ENCODE assay signal across 28 mouse cellular contexts in the genomic region with DNA sequence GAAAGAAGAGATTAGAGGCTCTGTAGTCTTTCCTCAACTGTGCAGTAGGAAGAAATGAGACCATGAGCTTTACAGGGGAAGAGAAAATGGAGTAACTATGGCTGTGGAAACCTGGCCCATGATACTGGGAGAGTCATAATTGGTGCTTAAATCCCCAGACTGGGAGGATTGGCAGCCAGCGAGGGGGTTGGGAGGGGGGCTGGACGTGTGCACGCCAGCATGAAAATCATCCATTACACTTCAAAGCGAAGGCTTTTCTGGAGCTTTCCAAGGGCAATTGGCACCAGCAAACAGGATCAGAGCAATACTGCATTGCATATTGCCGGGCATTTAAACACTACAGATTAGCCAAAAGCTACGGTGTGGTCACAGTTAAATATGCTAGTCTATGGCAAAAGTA.
DNase-seq lines count a peak whose midpoint lies in the region; ATAC-seq and TF ChIP-seq lines count a peak whose summit lies in the region.
"Had no signal": no experiment of that assay in that cellular context is flagged by ENCODE, and none has a peak within 500 bp of the region (broad histone marks: within the 10 kb centered on the region; RNA-seq: fewer than 3 reads in every experiment).

No protein-coding gene starts in this region.

- no peaks in the 10 kb centered on the region for H3K36me3 ChIP-seq in forebrain, embryonic 14.5 days (ENCODE audit: control insufficient read depth, insufficient read depth, low read length)
- no peaks in the 10 kb centered on the region for H3K36me3 ChIP-seq in forebrain, postnatal 0 days (ENCODE audit: insufficient read depth)
- no peaks in the 10 kb centered on the region for H3K36me3 ChIP-seq in hindbrain, postnatal 0 days (ENCODE audit: insufficient read depth, low read length)
- H3K36me3 ChIP-seq in hindbrain, embryonic 13.5 days: no peaks in the 10 kb centered on the region
- H3K36me3 ChIP-seq: embryonic facial prominence, embryonic 13.5 days; embryonic facial prominence, embryonic 15.5 days; forebrain, embryonic 10.5 days; forebrain, embryonic 12.5 days; G1E had no signal

- no peaks in the 10 kb centered on the region for H3K27me3 ChIP-seq in forebrain, embryonic 14.5 days (replicated peaks; ENCODE audit: control insufficient read depth, insufficient read depth, low read length)
- no peaks in the 10 kb centered on the region for H3K27me3 ChIP-seq in forebrain, postnatal 0 days (ENCODE audit: insufficient read depth, low read length)
- H3K27me3 ChIP-seq in hindbrain, postnatal 0 days (ENCODE audit: insufficient read depth, low read length): no peaks in the 10 kb centered on the region
- H3K27me3 ChIP-seq in hindbrain, embryonic 13.5 days: no peaks in the 10 kb centered on the region
- H3K27me3 ChIP-seq: CH12.LX; embryonic facial prominence, embryonic 13.5 days; embryonic facial prominence, embryonic 15.5 days; forebrain, embryonic 12.5 days; Patski had no signal

- no peak for ATAC-seq in forebrain, embryonic 14.5 days
- no peak for ATAC-seq in forebrain, postnatal 0 days
- ATAC-seq in hindbrain, postnatal 0 days: no peak
- ATAC-seq in hindbrain, embryonic 13.5 days (ENCODE audit: low FRiP score): no peak
- ATAC-seq: activated CD4-positive, CD25-positive, alpha-beta regulatory T cell, adult 4 months; CD4-positive, CD25-positive, alpha-beta regulatory T cell, adult 4 months; Patski had no signal

- intact Hi-C loops in heart, postnatal 36 days (cut with DNase I): no loop called here
- intact Hi-C loops in left cerebral cortex, postnatal 4 days (cut with DNase I): no loop called here
- intact Hi-C loops in left cerebral cortex, postnatal 10 days (cut with DNase I): no loop called here

- H3K4me1 ChIP-seq in forebrain, embryonic 14.5 days (ENCODE audit: control insufficient read depth, insufficient read depth, low read length): no peaks in the 10 kb centered on the region
- no peaks in the 10 kb centered on the region for H3K4me1 ChIP-seq in forebrain, postnatal 0 days (ENCODE audit: insufficient read depth)
- no peaks in the 10 kb centered on the region for H3K4me1 ChIP-seq in hindbrain, postnatal 0 days (ENCODE audit: insufficient read depth, low read length)
- H3K4me1 ChIP-seq in hindbrain, embryonic 13.5 days (replicated peaks): no peaks in the 10 kb centered on the region
- H3K4me1 ChIP-seq: embryonic facial prominence, embryonic 15.5 days; forebrain, embryonic 10.5 days; forebrain, embryonic 12.5 days had no signal

- H3K4me3 ChIP-seq in forebrain, embryonic 14.5 days (ENCODE audit: low read depth, low read length): no peak overlapping the region
- no peak overlapping the region for H3K4me3 ChIP-seq in forebrain, postnatal 0 days (ENCODE audit: low read depth, low read length)
- no peak overlapping the region for H3K4me3 ChIP-seq in hindbrain, postnatal 0 days (ENCODE audit: low read length)
- H3K4me3 ChIP-seq in hindbrain, embryonic 13.5 days: no peak overlapping the region
- H3K4me3 ChIP-seq: embryonic facial prominence, embryonic 13.5 days; embryonic facial prominence, embryonic 15.5 days; erythroblast, embryonic 14.5 days; forebrain, embryonic 10.5 days; forebrain, embryonic 12.5 days had no signal

- DNase-seq in forebrain, embryonic 14.5 days (ENCODE audit: low spot score): peak; percentile 44
- DNase-seq in forebrain, postnatal 0 days: no peak
- peak; percentile 59 for DNase-seq in heart, adult 11 months
- no peak for DNase-seq in heart, postnatal 36 days
- peak; percentile 21 for DNase-seq in hindbrain, postnatal 0 days (ENCODE audit: low spot score)
- peak; percentile 32 for DNase-seq in left cerebral cortex, postnatal 4 days
- no peak for DNase-seq in left cerebral cortex, postnatal 10 days (ENCODE audit: extremely low spot score in 1 of 2, low spot score in 2 of 2)
- DNase-seq: adrenal gland, adult 8-10 months; adrenal gland, postnatal 14 days; adrenal gland, postnatal 36 days; B cell, adult 2 months; cerebellum, adult 11 months; cerebellum, adult 18-20 months; cerebellum, adult 8-10 months; cerebellum, adult 9-11 months; cerebellum, postnatal 36 days; embryo, embryonic 11 days had no signal

- no peak overlapping the region for H3K9ac ChIP-seq in forebrain, embryonic 14.5 days (ENCODE audit: low read length)
- no peak overlapping the region for H3K9ac ChIP-seq in forebrain, postnatal 0 days
- H3K9ac ChIP-seq in hindbrain, postnatal 0 days (replicated peaks; ENCODE audit: low read length): no peak overlapping the region
- H3K9ac ChIP-seq in hindbrain, embryonic 13.5 days: no peak overlapping the region
- H3K9ac ChIP-seq: embryonic facial prominence, embryonic 13.5 days; embryonic facial prominence, embryonic 15.5 days; forebrain, embryonic 12.5 days had no signal

- no peak overlapping the region for H3K4me2 ChIP-seq in forebrain, embryonic 14.5 days (ENCODE audit: low read length)
- no peak overlapping the region for H3K4me2 ChIP-seq in forebrain, postnatal 0 days (ENCODE audit: low read depth)
- no peak overlapping the region for H3K4me2 ChIP-seq in hindbrain, postnatal 0 days (ENCODE audit: low read depth, low read length)
- H3K4me2 ChIP-seq in hindbrain, embryonic 13.5 days: no peak overlapping the region
- H3K4me2 ChIP-seq: embryonic facial prominence, embryonic 13.5 days; embryonic facial prominence, embryonic 15.5 days; forebrain, embryonic 12.5 days had no signal

- WGBS in forebrain, embryonic 14.5 days: 56% methylated on average over 6 of the region's 6 CpGs
- 52% methylated on average over 6 of the region's 6 CpGs for WGBS in forebrain, postnatal 0 days
- WGBS in hindbrain, postnatal 0 days: 62% methylated on average over 6 of the region's 6 CpGs
- 80% methylated on average over 6 of the region's 6 CpGs for WGBS in hindbrain, embryonic 13.5 days

- no peak for TF ChIP-seq CTCF in forebrain, postnatal 0 days (IDR thresholded peaks at IDR 0.05; ENCODE audit: low read depth)
- TF ChIP-seq CTCF in hindbrain, postnatal 0 days (IDR thresholded peaks at IDR 0.05; ENCODE audit: low read depth): no peak

- no peak overlapping the region for H3K27ac ChIP-seq in forebrain, embryonic 14.5 days (ENCODE audit: low read depth, low read length)
- H3K27ac ChIP-seq in forebrain, postnatal 0 days (ENCODE audit: low read depth, low read length): no peak overlapping the region
- H3K27ac ChIP-seq in hindbrain, postnatal 0 days: no peak overlapping the region
- H3K27ac ChIP-seq in hindbrain, embryonic 13.5 days: no peak overlapping the region
- H3K27ac ChIP-seq: embryonic facial prominence, embryonic 13.5 days; embryonic facial prominence, embryonic 15.5 days; forebrain, embryonic 10.5 days; forebrain, embryonic 12.5 days had no signal

- H3K9me3 ChIP-seq in forebrain, embryonic 14.5 days (replicated peaks; ENCODE audit: control insufficient read depth, low read length): no peaks in the 10 kb centered on the region
- no peaks in the 10 kb centered on the region for H3K9me3 ChIP-seq in forebrain, postnatal 0 days (ENCODE audit: low read length)
- H3K9me3 ChIP-seq in hindbrain, postnatal 0 days (ENCODE audit: low read length): no peaks in the 10 kb centered on the region
- H3K9me3 ChIP-seq in hindbrain, embryonic 13.5 days: no peaks in the 10 kb centered on the region
- H3K9me3 ChIP-seq: embryonic facial prominence, embryonic 13.5 days; embryonic facial prominence, embryonic 15.5 days; forebrain, embryonic 10.5 days; forebrain, embryonic 12.5 days had no signal

Comparison
In these comparisons a context has a peak if more than half of its experiments do, and no peak if none do; other contexts are left out.
1. DNase-seq: peak in forebrain, embryonic 14.5 days (single experiment), heart, adult 11 months (single experiment), hindbrain, postnatal 0 days (single experiment) and left cerebral cortex, postnatal 4 days (single experiment); none in forebrain, postnatal 0 days (single experiment), heart, postnatal 36 days (0 of 2) and left cerebral cortex, postnatal 10 days (0 of 2).